ENCODE assay signal across 8 mouse cellular contexts in genomic region chr3:96262979-96263550, GRCm38 (mm10). TPM values are rescaled to one million over a fixed set of nuclear protein-coding genes. Genes with fewer than 3 reads are reported as not detected.
DNase-seq lines count a peak whose midpoint lies in the region; ATAC-seq and TF ChIP-seq lines count a peak whose summit lies in the region.

Gene Hist2h4 (minus strand): TSS chr3:96263311.

- peak; percentile 100 for TF ChIP-seq POLR2A in embryonic fibroblast, embryonic 13.5 days (IDR thresholded peaks at IDR 0.05; ENCODE audit: low read depth, low read length)

- no peaks in the 10 kb centered on the region for H3K79me2 ChIP-seq in C2C12 (ENCODE audit: control insufficient read depth, insufficient read depth)

- no peaks in the 10 kb centered on the region for H3K27me3 ChIP-seq in C2C12 (ENCODE audit: control insufficient read depth, insufficient read depth, insufficient read length)
- H3K27me3 ChIP-seq in heart, embryonic 10.5 days (ENCODE audit: insufficient read depth, poor library complexity, severe bottlenecking), result no peaks in the 10 kb centered on the region
- no peaks in the 10 kb centered on the region for H3K27me3 ChIP-seq in kidney, embryonic 15.5 days
- H3K27me3 ChIP-seq in limb, embryonic 15.5 days, result no peaks in the 10 kb centered on the region
- no peaks in the 10 kb centered on the region for H3K27me3 ChIP-seq in midbrain, postnatal 0 days (ENCODE audit: insufficient read depth, low read length)

- H3K4me2 ChIP-seq in kidney, embryonic 15.5 days, result peak within 1 kb of the TSS; percentile 81
- peak within 1 kb of the TSS; percentile 69 for H3K4me2 ChIP-seq in limb, embryonic 15.5 days
- H3K4me2 ChIP-seq in midbrain, postnatal 0 days (ENCODE audit: low read depth, low read length, poor library complexity, severe bottlenecking), result peak within 1 kb of the TSS; percentile 77

- H3K79me3 ChIP-seq in C2C12 (ENCODE audit: low read depth), result no peaks in the 10 kb centered on the region

- under 1% methylated on average over 40 of the region's 40 CpGs for WGBS in heart, embryonic 10.5 days
- WGBS in kidney, embryonic 15.5 days, result 0% methylated on average over 40 of the region's 40 CpGs
- under 1% methylated on average over 40 of the region's 40 CpGs for WGBS in limb, embryonic 15.5 days
- WGBS in midbrain, postnatal 0 days, result under 1% methylated on average over 39 of the region's 40 CpGs

- peak within 1 kb of the TSS; percentile 39 for H3K4me3 ChIP-seq in C2C12 (ENCODE audit: insufficient read depth, poor library complexity, severe bottlenecking)
- H3K4me3 ChIP-seq in embryonic fibroblast, embryonic 13.5 days (ENCODE audit: insufficient read depth, low read length), result peak within 1 kb of the TSS; percentile 51
- H3K4me3 ChIP-seq in heart, embryonic 10.5 days, result peak within 1 kb of the TSS; percentile 64
- H3K4me3 ChIP-seq in kidney, embryonic 15.5 days (replicated peaks), result peak within 1 kb of the TSS; percentile 61
- peak within 1 kb of the TSS; percentile 59 for H3K4me3 ChIP-seq in limb, embryonic 15.5 days
- peak within 1 kb of the TSS; percentile 58 for H3K4me3 ChIP-seq in midbrain, postnatal 0 days (ENCODE audit: low read depth, low read length)

- H3K36me3 ChIP-seq in C2C12 (ENCODE audit: control insufficient read depth, insufficient read depth), result no peaks in the 10 kb centered on the region
- H3K36me3 ChIP-seq in heart, embryonic 10.5 days, result no peaks in the 10 kb centered on the region
- H3K36me3 ChIP-seq in kidney, embryonic 15.5 days, result no peaks in the 10 kb centered on the region
- no peaks in the 10 kb centered on the region for H3K36me3 ChIP-seq in limb, embryonic 15.5 days
- no peaks in the 10 kb centered on the region for H3K36me3 ChIP-seq in midbrain, postnatal 0 days (ENCODE audit: insufficient read depth, low read length)

- no peaks in the 10 kb centered on the region for H3K9me3 ChIP-seq in heart, embryonic 10.5 days
- no peaks in the 10 kb centered on the region for H3K9me3 ChIP-seq in kidney, embryonic 15.5 days (replicated peaks)
- no peaks in the 10 kb centered on the region for H3K9me3 ChIP-seq in limb, embryonic 15.5 days
- H3K9me3 ChIP-seq in midbrain, postnatal 0 days (ENCODE audit: low read length), result no peaks in the 10 kb centered on the region

- peak within 1 kb of the TSS; percentile 76 for H3ac ChIP-seq in C2C12 (ENCODE audit: control insufficient read depth, insufficient read length, low read depth)

- TF ChIP-seq CTCF in C2C12 (IDR thresholded peaks at IDR 0.05; ENCODE audit: control insufficient read depth, insufficient read depth, insufficient read length), result no peak
- TF ChIP-seq CTCF in embryonic fibroblast, embryonic 13.5 days (IDR thresholded peaks at IDR 0.05; ENCODE audit: borderline replicate concordance, insufficient read depth, low read length), result no peak; the same call in 1 of the 2 replicates
- peak; percentile 77 for TF ChIP-seq CTCF in midbrain, postnatal 0 days (IDR thresholded peaks at IDR 0.05)

- DNase-seq in brain, adult 2 months (ENCODE audit: low read depth, low spot score), result peak; percentile 98
- peak; percentile 98 for DNase-seq in heart, embryonic 10.5 days (ENCODE audit: low spot score)
- peak; percentile 97 for DNase-seq in midbrain, postnatal 0 days (ENCODE audit: low spot score)
- DNase-seq in spleen, postnatal 10 days (ENCODE audit: low spot score in 2 of 2), result peak; percentile 96 to 99

- peak; percentile 93 for ATAC-seq in kidney, embryonic 15.5 days (replicated peaks; ENCODE audit: low FRiP score)
- peak; percentile 88 for ATAC-seq in limb, embryonic 15.5 days (ENCODE audit: insufficient number of reproducible peaks, low FRiP score, low TSS enrichment, low read depth)
- ATAC-seq in midbrain, postnatal 0 days (ENCODE audit: low FRiP score), result peak; percentile 87

- H3K4me1 ChIP-seq in embryonic fibroblast, embryonic 13.5 days (ENCODE audit: control insufficient read depth, insufficient read depth, low read length), result peaks cover 9% of the 10 kb centered on the region; the same call in 1 of the 2 replicates
- H3K4me1 ChIP-seq in heart, embryonic 10.5 days, result peaks cover 31% of the 10 kb centered on the region
- H3K4me1 ChIP-seq in kidney, embryonic 15.5 days, result peaks cover 42% of the 10 kb centered on the region
- peaks cover 25% of the 10 kb centered on the region for H3K4me1 ChIP-seq in limb, embryonic 15.5 days
- H3K4me1 ChIP-seq in midbrain, postnatal 0 days (ENCODE audit: insufficient read depth, low read length), result peaks cover 3% of the 10 kb centered on the region

- H3K27ac ChIP-seq in embryonic fibroblast, embryonic 13.5 days (ENCODE audit: insufficient read depth, low read length), result peak within 1 kb of the TSS; percentile 99
- peak within 1 kb of the TSS; percentile 97 for H3K27ac ChIP-seq in heart, embryonic 10.5 days
- peak within 1 kb of the TSS; percentile 99 for H3K27ac ChIP-seq in kidney, embryonic 15.5 days
- peak within 1 kb of the TSS; percentile 98 for H3K27ac ChIP-seq in limb, embryonic 15.5 days
- peak within 1 kb of the TSS; percentile 97 for H3K27ac ChIP-seq in midbrain, postnatal 0 days (ENCODE audit: low read depth, low read length)

- H3K9ac ChIP-seq in kidney, embryonic 15.5 days, result peak within 1 kb of the TSS; percentile 71
- peak within 1 kb of the TSS; percentile 73 for H3K9ac ChIP-seq in limb, embryonic 15.5 days
- peak within 1 kb of the TSS; percentile 83 for H3K9ac ChIP-seq in midbrain, postnatal 0 days (replicated peaks; ENCODE audit: low read length, poor library complexity, severe bottlenecking)

TF ChIP-seq in C2C12, 6 proteins besides CTCF, POLR2A, EP300 and RAD21:
- TF ChIP-seq CEBPB (IDR thresholded peaks at IDR 0.05; ENCODE audit: low read depth) (peak; percentile 99), USF1 (IDR thresholded peaks at IDR 0.05; ENCODE audit: low read depth) (no peak)

RNA-seq across cellular contexts. Expression of gene Hist2h4, which starts in this region (rescaled TPM):
- 0.89 TPM for polyA plus RNA-seq in C2C12 (2012; fragmentation: generic; extraction: Trizol)
- 2.5 and 3.7 TPM in 2 replicates for polyA plus RNA-seq in embryonic fibroblast, embryonic 13.5 days (2011; ENCODE audit: insufficient read length, low read depth, missing spikeins)
- polyA plus RNA-seq in heart, embryonic 10.5 days (2016; fragmentation: Nextera tagmentation; extraction: Ambion mirVana), result 2.1 and 2.8 TPM in 2 replicates
- 11.6 and 14.3 TPM in 2 replicates for polyA plus RNA-seq in kidney, embryonic 15.5 days (2015; fragmentation: Nextera tagmentation; extraction: Ambion mirVana)
- 3.9 and 11.4 TPM in 2 replicates for polyA plus RNA-seq in limb, embryonic 15.5 days (2015; fragmentation: Nextera tagmentation; extraction: Ambion mirVana)
- total RNA-seq in midbrain, postnatal 0 days (2014; rRNA removed), result 109 and 118 TPM in 2 replicates
- polyA plus RNA-seq in midbrain, postnatal 0 days (2015; fragmentation: Nextera tagmentation; extraction: Ambion mirVana), result 5.3 and 6.1 TPM in 2 replicates

Comparison
In these comparisons a context has a peak if more than half of its experiments do, and no peak if none do; other contexts are left out.
1. Peak in every context shown above with its lines: DNase-seq, ATAC-seq, H3K4me3 ChIP-seq and H3K27ac ChIP-seq.